Mouse (Mus musculus) lung, postnatal 14 days (tissue): Measurements from ENCODE around the gene Ttc5.
"Not testable (repeated sequence)": the region's sequence is repeated elsewhere in the genome, so short reads cannot be mapped to it uniquely, and the experiment has no call there.

Source experiments
- DNase-seq: peaks from one replicate; pipeline ENCODE4 v3.0.0; 2021

Gene Ttc5

DNA sequence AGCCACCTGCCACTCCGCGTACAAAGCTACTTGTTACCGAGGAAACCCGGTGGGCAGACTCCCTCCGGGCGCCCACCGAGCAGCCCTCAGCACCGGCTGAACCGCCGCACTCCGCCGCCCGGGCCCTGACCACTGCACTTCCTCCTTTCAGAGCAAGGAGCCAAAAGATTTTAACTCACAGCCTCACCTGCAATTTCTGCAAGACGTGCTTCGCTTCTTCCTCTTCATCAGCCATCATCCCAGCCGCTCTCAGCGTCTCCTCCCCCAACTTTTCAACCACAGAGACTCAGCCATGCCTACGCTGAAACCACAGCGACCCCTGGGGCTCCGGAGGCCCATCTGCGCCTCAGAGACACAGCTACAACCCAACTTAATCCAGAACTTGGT lies at the start of gene Ttc5:
Ttc5 (minus strand) TSS at position 269 of the 387 bp plus-strand sequence.
- peak; percentile 91 for DNase-seq

DNA sequence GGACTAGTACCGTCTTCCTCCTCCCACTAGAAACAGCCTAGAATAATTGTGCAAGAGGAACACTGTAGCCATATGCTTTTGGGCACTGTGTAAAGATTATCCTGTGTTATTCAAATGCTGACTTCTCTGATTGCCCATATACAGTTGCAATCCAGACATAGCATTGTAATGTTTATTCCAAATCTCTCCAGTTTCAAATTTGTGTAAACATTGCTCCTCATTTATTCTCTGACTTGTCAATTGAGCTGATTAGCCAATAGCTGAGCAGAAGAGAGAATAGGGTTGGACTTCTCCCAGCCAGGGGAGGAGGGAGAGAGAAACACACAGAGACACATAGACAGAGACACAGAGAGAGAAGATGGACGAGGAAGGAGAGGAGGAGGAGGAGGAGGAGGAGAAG lies 49.1 kb upstream of the Ttc5 start:
- DNase-seq = no peak

DNA sequence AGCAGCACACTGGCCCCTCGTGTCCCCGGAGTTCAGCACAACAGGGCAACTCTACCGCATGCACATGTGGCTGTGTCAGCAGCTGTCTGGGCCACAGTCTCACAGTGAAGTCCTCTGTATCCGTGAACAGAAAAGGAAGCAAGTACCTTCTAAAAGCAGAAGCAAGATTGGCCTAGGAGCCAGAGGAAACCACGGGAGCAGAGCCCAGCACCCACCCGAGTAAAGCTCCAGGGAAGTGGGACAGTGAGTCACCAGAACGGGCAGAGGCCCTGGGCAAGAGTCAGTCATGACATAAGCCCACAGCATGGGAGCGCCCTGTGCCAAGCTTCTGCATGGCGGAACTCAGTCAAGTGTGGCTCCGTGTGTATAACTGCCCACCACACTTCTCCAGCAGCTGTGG lies 48.6 kb upstream of the Ttc5 start:
- peak; percentile 32 for DNase-seq

DNA sequence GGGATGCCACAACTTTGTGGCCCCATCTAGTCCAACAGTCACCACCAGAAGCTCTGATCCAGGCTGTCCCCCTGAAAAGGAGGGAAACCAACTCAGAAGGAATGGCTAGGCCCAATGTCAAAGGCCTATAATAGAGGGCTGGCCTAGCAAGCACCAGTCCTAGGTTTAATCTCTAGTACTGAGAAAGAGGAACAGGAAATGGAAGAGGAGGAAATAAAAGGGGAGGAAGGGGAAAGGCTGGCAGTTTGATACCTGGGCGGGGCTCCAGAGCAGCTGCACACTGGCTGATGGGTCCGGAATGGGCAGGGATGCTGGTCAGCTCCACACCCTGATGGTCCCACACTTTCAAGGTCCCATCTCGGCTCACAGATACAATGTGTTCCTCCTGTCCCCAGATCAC lies 44.6 kb upstream of the Ttc5 start:
- DNase-seq = no peak

DNA sequence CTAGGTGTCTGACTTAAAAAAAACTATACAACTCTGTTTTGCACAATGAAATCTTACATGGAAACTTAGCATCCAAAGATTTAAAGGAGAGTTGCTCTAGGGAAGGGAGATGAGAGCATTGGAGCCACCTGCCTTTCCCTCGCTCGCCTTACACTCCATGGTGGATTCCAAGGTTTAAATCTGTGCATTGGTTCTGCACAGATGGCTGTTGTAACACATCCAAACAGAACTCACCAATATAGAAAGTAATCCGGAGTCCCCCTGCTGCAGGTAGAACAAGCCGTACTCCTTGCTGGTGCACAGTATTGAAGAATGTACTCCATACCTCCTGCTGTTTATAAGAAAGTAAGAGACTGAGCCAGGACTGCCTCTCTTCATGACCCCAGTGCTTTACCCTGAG lies 41.3 kb upstream of the Ttc5 start:
- no peak for DNase-seq

DNA sequence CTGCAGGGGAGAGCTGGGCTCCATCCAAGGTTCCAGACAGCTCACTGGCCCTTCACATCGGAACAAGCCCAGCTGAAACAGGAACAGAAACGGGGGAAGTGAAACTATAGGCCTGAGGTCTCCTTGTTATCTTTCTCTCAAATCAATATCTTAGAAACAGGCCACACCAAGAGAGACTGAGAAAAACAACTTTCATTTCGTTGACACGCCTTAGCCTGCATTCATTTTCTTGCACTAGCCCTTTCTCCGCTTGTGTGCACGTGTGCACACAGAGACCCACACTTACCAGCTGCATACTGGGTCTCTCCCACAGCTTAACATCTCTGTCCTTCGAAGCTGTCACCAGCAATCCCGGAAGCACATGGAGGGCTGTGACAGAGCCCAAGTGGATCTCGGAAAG lies 38.9 kb upstream of the Ttc5 start:
- no peak for DNase-seq

DNA sequence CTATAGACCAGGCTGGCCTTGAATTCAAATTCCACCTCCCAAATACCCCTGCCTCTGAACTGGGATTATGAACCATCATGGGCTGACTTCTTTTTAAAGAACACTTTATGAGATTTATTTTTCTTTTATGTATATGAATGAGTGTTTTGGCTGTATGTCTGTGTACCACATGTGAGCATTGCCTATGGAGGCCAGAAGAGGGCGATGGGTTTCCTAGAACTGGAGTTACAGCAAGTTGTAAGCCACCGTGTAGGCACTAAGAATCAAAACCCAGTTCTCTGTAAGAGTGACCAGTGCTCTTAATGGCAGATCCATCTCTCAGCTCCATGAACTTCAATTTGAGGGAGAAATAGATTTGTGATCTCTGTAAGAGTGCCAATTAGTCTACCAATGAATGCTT lies 37.9 kb upstream of the Ttc5 start:
- DNase-seq = no peak

DNA sequence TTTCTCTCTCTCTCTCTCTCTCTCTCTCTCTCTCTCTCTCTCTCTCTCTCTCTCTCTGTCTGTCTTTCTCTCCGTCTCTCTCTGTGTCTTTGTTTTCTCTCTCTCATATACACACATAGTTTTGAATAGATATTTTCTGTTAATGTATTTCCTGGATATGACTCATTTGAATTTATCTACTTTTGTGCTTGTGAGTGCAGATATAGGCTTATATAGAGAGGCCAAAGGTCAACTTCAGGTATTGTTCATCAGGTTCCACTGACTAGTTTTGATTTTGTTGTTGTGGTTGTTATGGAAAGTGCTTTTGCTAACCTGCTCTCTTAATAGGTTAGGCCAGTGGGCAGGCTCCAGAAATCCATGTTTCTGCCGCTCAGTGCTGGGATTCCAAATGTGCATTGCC lies 27.7 kb upstream of the Ttc5 start:
- no peak for DNase-seq

DNA sequence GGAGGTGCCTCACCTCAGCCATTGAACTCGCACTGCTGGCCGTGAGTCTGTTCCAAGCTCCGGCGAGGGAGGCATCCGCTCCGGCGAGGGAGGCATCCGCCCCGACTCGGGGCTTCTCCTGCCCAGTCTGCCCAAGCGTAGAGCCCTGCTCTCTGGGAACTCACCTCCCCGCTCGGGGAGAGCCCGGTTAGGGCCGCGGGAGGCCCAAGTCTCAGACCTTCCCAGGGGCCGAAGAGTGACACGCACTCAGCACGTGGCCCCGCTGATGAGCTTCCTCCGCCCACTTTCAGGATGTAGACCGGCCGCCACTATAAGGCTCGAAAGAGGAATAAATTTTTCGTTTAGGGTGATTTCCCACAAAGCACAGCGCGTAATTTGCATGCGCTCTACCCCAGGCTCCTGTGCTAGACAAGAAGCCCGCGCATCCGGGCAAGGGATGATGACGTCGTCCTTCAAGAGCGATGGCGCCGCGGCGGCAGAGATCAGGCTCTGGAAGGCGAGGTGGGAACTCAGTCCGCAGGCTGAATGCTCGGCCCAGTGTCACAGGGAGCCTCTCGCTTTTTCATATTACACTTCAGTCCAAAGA lies 22.3 kb upstream of the Ttc5 start, which contains the start of the genes Ccnb1ip1 and Parp2:
Ccnb1ip1 (minus strand) TSS at position 246 of the 586 bp plus-strand sequence.
Parp2 (plus strand) TSS at position 355 of the 586 bp plus-strand sequence.
- DNase-seq = peak; percentile 98

DNA sequence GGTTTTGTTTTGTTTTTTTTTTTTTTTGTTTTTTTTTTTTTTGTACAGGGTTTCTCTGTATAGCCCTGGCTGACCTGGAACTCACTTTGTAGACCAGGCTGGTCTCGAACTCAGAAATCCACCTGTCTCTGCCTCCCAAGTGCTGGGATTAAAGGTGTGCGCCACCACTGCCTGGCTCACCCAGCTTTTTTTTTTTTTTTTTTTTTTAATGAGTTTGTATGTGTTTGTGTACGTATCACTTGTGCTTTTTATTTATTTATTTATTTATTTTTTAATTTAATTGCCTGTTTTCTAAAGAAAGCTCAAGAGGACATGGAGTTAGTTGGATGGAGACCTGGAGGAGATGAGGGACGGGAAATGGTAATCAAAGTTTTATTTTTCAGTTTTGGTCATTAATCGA lies 21.1 kb upstream of the Ttc5 start:
- not testable (repeated sequence) for DNase-seq

DNA sequence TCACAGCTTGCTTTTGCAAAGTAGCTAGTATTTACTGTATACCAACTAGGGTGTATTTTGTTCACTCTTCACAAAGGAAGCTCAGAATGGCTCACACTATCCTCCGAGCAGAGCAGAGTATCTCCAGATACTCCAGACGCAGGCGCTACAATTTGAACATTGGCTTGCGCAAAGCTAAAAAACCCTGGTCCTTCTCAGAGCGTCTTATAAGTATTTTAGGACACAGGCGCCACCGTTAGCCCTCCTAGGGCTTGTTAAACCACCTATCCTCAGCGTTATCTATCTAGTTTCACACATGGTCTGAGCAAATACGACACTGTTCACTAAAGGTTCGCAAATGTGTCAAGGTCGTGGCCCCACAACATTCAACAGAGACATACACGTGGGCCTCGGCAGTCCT lies 19.4 kb upstream of the Ttc5 start:
- no peak for DNase-seq

DNA sequence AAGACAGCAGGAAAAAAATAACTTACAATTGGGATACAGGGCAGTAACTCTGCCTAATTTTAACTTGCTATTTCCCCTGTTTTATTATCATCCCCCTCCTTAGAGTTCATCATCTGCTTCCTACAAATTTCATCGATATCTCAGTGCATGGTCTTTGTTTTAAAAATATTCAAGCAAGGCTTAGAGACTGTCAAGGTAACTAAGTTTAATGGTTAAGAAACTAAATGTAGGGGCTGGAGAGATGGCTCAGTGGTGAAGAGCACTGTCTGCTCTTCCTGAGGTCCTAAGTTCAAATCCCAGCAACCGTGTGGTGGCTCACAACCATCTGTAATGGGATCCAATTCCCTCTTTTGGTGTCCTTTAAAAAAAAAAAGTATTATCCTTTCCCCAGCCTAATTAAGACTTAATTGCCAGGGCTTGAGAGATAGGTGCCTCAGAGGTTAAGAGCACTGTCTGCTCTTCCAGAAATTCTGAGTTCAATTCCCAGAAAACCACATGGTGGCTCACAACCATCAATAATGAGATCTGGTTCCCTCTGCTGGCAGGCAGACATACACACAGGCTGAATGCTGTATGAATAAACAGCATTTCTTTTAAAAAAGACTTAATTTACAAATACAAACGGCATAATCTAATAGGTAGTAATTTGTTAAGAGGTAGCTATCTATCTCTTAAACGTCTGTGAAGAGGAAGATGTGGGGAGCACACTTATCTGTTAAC lies 17.7 kb upstream of the Ttc5 start:
- DNase-seq = no peak

DNA sequence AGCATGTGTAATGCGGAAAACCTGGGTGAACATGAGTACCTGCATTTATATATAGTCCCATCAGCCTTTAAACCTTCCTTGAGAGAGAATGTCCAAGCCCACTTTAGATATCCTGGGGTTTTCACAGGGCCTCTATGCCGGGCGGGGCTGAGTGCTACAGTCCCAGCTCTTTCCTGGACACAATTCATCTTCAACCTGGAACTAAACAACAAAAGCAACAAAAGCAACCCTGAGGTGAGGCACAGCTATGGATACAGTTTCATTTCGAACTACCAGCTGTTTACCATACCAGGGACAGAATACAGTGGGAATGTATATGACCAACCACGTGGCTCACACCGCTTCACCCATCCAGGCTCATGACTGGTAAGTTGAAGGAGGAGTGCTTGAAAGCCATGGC lies 17.1 kb upstream of the Ttc5 start:
- no peak for DNase-seq

DNA sequence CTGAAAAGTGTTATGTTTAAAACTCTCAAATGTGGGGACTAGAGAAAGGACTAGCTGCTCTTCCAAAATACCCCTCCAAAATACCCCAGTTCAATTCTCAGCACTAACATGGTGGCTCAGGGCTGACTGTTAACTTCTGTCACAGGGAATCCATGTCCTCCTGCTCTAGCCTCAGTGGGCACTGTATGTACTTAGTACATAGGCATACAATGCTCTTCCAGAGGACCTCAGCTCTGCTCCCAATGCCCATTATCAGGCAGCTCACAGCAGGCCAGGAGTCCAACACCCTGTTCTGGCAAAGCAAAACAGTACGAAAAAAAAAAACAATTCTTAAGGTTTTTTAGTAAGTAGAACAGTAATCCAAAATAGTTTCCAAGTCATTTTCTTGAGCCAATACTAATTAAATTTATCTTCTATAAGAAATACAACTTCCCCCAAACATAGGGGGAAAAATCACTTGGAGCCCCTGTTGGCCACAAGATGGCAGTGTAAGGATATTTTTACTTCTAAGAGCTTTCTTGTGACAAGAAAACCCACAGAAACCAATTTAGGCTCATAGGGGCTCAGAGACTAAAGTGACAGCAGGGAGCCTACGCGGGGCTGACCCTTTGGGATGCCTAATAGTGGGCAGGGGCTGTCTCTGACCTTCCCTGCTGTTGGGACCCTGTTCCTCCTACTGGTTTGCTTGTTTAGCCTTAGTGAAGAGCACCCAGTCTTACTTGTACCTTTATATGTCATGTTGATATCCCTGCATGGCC lies 14.4 kb upstream of the Ttc5 start:
- DNase-seq = peak; percentile 26

DNA sequence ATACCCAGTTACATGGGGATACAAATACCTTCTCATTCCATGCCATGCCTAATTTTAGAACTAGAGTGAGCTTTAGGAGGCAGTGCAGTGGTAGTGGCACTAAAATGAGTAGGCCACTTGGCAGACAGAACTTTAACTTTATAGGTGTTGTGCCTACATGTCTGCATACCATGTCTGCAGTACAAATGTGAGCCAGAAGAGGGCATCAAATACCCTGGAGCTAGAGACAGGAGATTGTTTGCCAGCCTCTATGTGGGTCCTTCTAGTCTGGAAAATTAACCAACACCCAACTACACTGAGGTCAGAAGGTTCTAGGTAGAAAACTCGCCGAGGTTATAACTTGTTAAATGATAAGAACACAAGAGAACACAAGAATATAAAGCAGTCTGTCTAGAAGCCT lies 13.2 kb upstream of the Ttc5 start:
- DNase-seq = peak; percentile 13

DNA sequence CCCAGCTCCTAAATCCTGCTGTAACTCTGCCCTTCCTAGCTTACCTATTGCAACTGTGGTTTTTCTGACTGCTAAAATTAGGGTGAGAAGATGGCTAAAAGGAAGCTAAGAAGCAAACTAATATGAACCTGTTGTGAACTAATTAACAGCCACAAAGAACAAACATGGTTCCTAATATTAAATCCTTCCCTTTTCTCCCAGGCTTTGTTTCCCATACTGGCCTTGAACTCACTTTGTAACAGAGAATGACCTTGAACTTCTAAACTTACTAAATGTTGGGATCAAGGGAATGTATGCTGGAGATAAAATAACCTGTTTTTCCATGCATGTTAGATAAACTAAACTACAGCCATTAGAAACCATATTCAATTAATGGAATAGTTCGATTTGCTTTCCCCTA lies 11.1 kb upstream of the Ttc5 start:
- DNase-seq = no peak

DNA sequence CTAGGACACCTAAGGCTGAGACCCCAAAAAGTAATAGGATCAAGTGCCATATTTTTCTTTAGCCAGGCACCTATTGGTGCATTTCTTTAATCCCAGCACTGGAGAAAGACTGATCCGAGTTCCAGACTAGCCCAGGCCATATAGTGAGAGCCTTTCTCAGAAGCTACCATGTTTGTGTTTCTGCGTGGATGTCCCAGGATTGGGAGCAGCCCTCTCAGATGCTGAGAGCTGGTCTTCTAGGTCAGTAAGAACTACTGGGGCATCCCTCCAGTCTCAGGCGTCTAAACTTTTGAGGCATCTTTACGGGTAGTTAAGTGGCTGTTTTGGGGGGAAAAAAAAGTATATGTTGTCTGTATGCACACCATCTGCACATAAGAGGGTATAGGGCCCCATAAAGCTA lies 10.6 kb upstream of the Ttc5 start:
- no peak for DNase-seq

DNA sequence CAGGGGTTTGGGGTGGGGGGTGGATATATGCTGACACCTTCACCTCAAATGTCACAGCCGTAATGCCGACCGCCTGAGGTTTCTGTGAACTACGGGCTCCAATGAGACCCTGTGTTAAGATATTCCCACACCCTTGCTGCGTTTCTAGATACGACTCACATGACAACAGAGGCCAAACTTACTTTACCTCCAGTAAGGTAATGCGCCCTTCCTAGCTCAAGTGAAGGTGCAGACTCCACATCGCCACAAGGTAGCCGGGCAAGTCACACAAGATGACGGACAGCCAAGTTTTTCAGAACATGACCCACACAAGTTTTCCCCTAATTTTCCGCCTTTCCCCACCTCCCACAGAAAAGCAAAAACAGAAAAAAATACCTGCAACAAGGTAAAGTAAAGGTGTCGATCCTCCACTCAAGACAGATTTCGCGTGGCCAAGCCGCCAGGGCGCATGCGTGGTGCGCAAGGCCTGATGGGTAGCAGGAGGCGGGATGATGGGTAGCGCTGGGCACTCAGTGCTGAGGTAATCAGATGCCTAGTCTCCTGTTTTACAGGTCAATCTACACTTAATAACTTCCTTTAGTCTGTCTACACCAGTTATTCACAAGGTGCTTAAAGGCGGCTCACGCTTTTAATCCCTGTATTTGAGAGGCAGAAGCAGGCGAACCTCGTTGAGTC lies 10.1 kb upstream of the Ttc5 start:
- no peak for DNase-seq

DNA sequence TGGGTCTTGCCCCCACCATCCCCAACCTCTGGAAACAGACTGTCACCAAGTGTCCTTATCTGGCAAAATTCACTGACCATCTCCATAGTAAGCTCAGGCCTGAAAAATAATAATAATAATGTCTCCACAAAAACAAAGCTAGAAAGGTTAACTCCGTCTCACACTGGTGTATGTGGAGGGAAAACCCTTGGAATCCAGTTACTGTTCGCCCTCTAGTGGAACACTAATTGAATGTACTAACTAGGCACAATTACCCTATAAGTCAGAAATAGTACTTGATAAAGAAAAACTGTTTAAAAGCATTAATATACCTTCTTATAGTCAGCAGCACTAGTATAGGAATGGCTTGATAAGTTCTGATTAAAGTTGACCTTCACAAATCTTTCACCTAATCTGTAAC lies 2.8 kb upstream of the Ttc5 start:
- no peak for DNase-seq

DNA sequence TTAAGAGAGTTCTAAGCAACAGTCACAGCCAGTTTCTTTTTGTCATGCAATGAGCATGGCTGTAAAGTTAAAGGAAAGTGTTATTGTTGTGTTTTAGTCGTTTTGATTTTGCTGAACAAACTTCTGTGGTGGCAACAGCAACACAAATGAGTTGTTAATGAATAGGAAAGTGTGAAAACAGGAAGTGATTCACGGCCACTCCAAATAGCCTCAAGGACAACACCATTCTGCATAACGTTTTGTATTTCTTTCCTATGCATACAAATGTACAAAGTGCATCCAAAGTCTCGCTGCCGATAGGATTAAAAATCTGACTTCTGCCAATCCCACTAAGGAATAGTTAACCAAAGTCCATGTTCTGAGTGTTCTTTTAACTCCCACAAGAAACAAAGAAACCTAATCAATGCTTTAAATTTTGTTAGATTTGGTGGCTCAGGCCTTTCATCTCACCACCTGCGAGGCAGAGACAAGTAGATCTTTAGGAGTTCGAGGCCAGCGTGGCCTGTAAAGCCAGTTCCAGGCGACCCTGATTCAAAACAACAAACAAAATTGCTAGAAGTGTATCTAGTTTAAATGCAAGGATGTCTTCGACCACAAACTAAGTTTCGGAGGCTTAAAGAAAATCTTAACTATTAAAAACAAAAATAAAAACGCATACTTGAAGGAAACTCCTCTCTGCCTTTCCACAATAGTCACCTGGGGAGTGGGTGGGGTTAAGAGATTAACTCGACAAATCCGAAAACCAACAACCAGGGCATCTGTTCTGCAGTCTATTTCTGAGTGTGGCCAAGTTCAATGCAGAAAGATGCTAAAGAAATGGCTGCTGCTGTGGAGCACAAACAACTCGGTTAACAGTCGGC lies 698 bp downstream of the Ttc5 start:
- peak; percentile 4 for DNase-seq

DNA sequence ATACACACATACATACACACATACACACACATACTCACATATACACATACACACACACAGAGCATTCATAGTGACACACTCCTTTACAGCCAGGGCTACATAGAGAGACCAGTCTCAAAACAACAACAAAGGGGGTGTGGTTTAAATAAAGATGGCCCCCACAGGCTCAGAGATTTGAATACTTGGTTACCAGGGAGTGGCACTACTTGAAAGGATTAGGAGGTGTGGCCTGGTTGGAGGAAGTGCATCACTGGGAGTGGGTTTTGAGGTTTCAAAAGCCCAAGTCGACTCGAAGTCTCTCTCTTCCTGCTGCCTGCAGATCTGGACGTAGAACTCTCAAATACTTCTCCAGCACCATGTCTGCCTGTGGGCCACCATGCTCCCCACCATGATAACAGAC lies 3.2 kb downstream of the Ttc5 start:
- DNase-seq = no peak

DNA sequence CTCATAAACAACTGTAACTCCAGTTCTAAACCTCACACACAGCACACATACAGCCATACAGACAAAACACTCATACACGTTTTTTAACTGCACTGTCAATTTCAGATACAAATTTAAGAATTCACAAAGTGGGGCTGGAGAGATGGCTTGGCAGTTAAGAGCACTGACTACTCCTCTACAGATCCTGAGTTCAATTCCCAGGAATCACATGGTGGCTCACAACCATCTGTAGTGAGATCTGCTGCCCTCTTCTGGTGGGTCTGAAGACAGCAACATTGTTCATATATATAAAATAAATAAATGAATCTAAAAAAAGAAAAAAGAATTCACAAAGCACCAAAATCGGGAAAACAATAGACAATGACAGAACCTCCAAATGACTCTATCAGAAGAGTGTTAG lies 14.0 kb downstream of the Ttc5 start:
- DNase-seq = peak; percentile 13

DNA sequence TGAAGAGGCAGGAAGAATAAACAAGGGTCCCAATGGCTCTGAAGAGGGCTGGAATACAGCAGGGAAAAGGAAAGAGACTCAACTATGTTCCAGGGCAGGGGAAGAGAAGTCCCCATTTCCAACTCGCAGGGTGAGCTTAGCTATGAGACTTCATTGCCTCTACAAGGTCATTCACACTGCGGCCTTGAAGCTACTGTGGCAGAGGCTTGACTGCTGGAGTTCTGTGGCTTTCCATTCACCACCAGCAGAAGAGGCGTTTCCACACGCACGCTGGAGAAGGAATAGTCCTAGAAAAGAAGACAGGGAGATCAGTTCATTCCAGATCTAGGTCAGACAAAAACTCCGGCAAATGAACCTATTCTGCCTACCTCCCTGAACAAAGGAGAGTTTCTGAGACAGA lies 19.6 kb downstream of the Ttc5 start:
- no peak for DNase-seq
